Mouse (Mus musculus) urinary bladder, postnatal 36 days (tissue): ENCODE results near the gene Mrgprb4.

Experiments used
- DNase-seq, 2 experiments: peaks; one replicate each; pipeline ENCODE4 v3.0.0; 2022; ENCODE audit warnings: low spot score in 2 of 2, mixed read lengths in 1 of 2

Gene Mrgprb4

GRCm38 (mm10) chr7:48199188-48199587 lies at the start of gene Mrgprb4:
Gene Mrgprb4, minus strand, starts transcription at chr7:48199288.
- no peak for DNase-seq

DNA sequence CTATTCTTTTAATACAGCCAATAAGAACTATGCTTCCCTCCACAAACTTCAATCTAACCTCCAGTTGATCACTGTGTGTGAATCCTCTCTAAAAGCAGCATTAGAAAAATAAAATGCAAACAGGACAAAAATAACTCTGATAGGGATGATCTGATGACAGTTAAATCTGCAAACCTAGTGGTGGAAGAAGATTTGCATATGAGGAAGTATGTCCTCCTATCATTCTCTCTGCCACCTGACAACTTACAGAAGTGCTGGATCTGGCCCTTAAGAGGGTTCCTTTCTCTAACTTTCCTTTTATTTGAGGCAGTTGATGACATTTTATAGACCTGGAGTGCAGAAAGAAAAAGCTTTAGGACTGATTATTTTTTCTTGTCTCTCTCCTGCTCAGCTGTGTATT lies 27.0 kb upstream of the Mrgprb4 start:
- DNase-seq, result no peak

- no peak for DNase-seq
Measured at GRCm38 (mm10) chr7:48225065-48225464, 26.0 kb upstream of the Mrgprb4 start.

DNA sequence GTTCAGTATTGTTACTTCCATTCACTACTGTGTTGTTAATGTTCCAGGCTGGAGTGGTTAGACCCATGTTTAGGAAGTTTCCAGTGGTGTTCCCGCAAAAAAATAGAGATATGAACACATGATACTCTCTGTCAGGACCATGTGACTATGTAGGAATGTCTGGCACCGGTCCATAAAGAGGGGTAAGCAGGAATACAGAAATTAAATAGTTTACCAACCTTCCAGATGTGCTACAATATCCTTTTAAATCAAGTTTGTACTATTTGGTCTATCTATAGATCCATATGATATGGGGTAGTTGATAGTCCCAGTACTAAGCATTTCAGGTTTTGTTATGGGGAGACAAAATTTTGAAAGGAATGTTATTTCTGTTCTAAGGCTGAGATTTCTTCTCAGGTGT lies 30.2 kb downstream of the Mrgprb4 start, which contains the start of gene Mrgprb5:
TSS of gene Mrgprb5 (minus strand) at position 101 of the 400 bp plus-strand sequence.
- DNase-seq, result no peak

- DNase-seq, result no peak
Measured at GRCm38 (mm10) chr7:48167471-48167870, 31.6 kb downstream of the Mrgprb4 start.
